Mouse (Mus musculus) frontal cortex, postnatal 14 days (tissue): ENCODE results near the gene Rpl32.
"Not testable (repeated sequence)": the region's sequence is repeated elsewhere in the genome, so short reads cannot be mapped to it uniquely, and the experiment has no call there.

Experiments used
- DNase-seq, 2 experiments: peaks; one replicate each; pipeline ENCODE4 v3.0.0; 2022; ENCODE audit warnings: low spot score in 2 of 2

Gene Rpl32

GRCm38 (mm10) chr6:115808488-115809231 is at the start of gene Rpl32:
Gene Rpl32, minus strand, starts transcription at chr6:115808747.
- peak; percentile 74 to 82 for DNase-seq

- DNase-seq = no peak
Observed at GRCm38 (mm10) chr6:115856361-115856745, 47.8 kb upstream of the Rpl32 start.

- DNase-seq = no peak
Observed at GRCm38 (mm10) chr6:115855733-115856360, 47.3 kb upstream of the Rpl32 start.

- no peak for DNase-seq
Observed at GRCm38 (mm10) chr6:115854432-115854831, 45.9 kb upstream of the Rpl32 start.

GRCm38 (mm10) chr6:115853985-115854384 is 45.4 kb upstream of the Rpl32 start:
- no peak for DNase-seq

- DNase-seq = peak; percentile 98 to 99
Observed at GRCm38 (mm10) chr6:115853091-115853813, 44.7 kb upstream of the Rpl32 start, which contains the start of the genes Mbd4 and Ift122. Gene Mbd4, minus strand, starts transcription at chr6:115853371. Gene Ift122, plus strand, starts transcription at chr6:115853470.

GRCm38 (mm10) chr6:115852446-115853090 is 44.0 kb upstream of the Rpl32 start:
- no peak for DNase-seq

GRCm38 (mm10) chr6:115848598-115849304 is 40.2 kb upstream of the Rpl32 start:
- DNase-seq = no peak

GRCm38 (mm10) chr6:115846640-115847411 is 38.3 kb upstream of the Rpl32 start:
- no peak for DNase-seq

- DNase-seq = no peak
Observed at GRCm38 (mm10) chr6:115845006-115845405, 36.5 kb upstream of the Rpl32 start.

- no peak for DNase-seq
Observed at GRCm38 (mm10) chr6:115838745-115839144, 30.2 kb upstream of the Rpl32 start.

- DNase-seq = peak; percentile 64 to 68
Observed at GRCm38 (mm10) chr6:115838161-115838597, 29.6 kb upstream of the Rpl32 start, which contains the start of gene Efcab12. Gene Efcab12, minus strand, starts transcription at chr6:115838412.

- no peak for DNase-seq
Observed at GRCm38 (mm10) chr6:115833861-115834260, 25.3 kb upstream of the Rpl32 start.

- no peak for DNase-seq
Observed at GRCm38 (mm10) chr6:115832152-115832850, 23.8 kb upstream of the Rpl32 start.

- no peak for DNase-seq
Observed at GRCm38 (mm10) chr6:115830779-115831601, 22.4 kb upstream of the Rpl32 start.

- not testable (repeated sequence) for DNase-seq
Observed at GRCm38 (mm10) chr6:115823850-115824464, 15.4 kb upstream of the Rpl32 start.

- no peak for DNase-seq
Observed at GRCm38 (mm10) chr6:115821216-115821993, 12.9 kb upstream of the Rpl32 start.

GRCm38 (mm10) chr6:115818129-115818528 is 9.6 kb upstream of the Rpl32 start:
- DNase-seq = no peak
